Mouse (Mus musculus): Measurements from ENCODE around the gene Rad51. TPM values are rescaled to one million over a fixed set of nuclear protein-coding genes. Genes with fewer than 3 reads are reported as not detected.
A peak's percentile ranks its signal among the peaks of the same experiment; 100 is the strongest.

Rad51 gene
- total and polyA plus RNA-seq, 2 experiments from 2014 or later, result 0.22 to 3.9 TPM

- peaks cover 5% of the 10 kb centered on the region; the same call in 1 of the 2 replicates for H3K27me3 ChIP-seq (ENCODE audit: insufficient read depth, low read length)
- peak within 1 kb of the TSS; percentile 97 for H3K4me2 ChIP-seq (ENCODE audit: low read depth, low read length, poor library complexity, severe bottlenecking)
- peak; percentile 69 for ATAC-seq (ENCODE audit: low FRiP score)
- no peaks in the 10 kb centered on the region for H3K9me3 ChIP-seq (ENCODE audit: low read length)
- H3K4me3 ChIP-seq (ENCODE audit: low read depth, low read length), result peak within 1 kb of the TSS; percentile 47
- no peaks in the 10 kb centered on the region for H3K36me3 ChIP-seq (ENCODE audit: insufficient read depth, low read length)
- under 1% methylated on average over 60 of the region's 60 CpGs for WGBS
- H3K9ac ChIP-seq (replicated peaks; ENCODE audit: low read length, poor library complexity, severe bottlenecking), result peak within 1 kb of the TSS; percentile 24; the same call in 1 of the 2 replicates
- H3K27ac ChIP-seq (ENCODE audit: low read depth, low read length), result no peak within 1 kb of the TSS
- H3K4me1 ChIP-seq (ENCODE audit: insufficient read depth, low read length), result no peaks in the 10 kb centered on the region; the same call in 1 of the 2 replicates
- TF ChIP-seq CTCF (IDR thresholded peaks at IDR 0.05), result peak; percentile 29; the same call in 1 of the 2 replicates
- peak; percentile 51 for DNase-seq (ENCODE audit: low spot score)
Measured at GRCm38 (mm10) chr2:119166901-119167865, 54.6 kb downstream of the Rad51 start, which contains the start of gene Gchfr. Gchfr (plus strand) TSS chr2:119167773.

GRCm38 (mm10) chr2:119167866-119168256 is 55.3 kb downstream of the Rad51 start:
- 4% methylated on average over 26 of the region's 26 CpGs for WGBS
- no peak for DNase-seq (ENCODE audit: low spot score)
- no peaks in the 10 kb centered on the region for H3K36me3 ChIP-seq (ENCODE audit: insufficient read depth, low read length)
- peak overlapping the region; percentile 97 for H3K4me2 ChIP-seq (ENCODE audit: low read depth, low read length, poor library complexity, severe bottlenecking)
- ATAC-seq (ENCODE audit: low FRiP score), result peak; percentile 29; the same call in 1 of the 2 replicates
- H3K27me3 ChIP-seq (ENCODE audit: insufficient read depth, low read length), result peaks cover 5% of the 10 kb centered on the region; the same call in 1 of the 2 replicates
- no peaks in the 10 kb centered on the region; the same call in 1 of the 2 replicates for H3K4me1 ChIP-seq (ENCODE audit: insufficient read depth, low read length)
- H3K4me3 ChIP-seq (ENCODE audit: low read depth, low read length), result peak overlapping the region; percentile 47
- no peak overlapping the region for H3K27ac ChIP-seq (ENCODE audit: low read depth, low read length)
- no peaks in the 10 kb centered on the region for H3K9me3 ChIP-seq (ENCODE audit: low read length)
- TF ChIP-seq CTCF (IDR thresholded peaks at IDR 0.05), result no peak
- peak overlapping the region; percentile 24; the same call in 1 of the 2 replicates for H3K9ac ChIP-seq (replicated peaks; ENCODE audit: low read length, poor library complexity, severe bottlenecking)

- no peak overlapping the region for H3K27ac ChIP-seq (ENCODE audit: low read depth, low read length)
- ATAC-seq (ENCODE audit: low FRiP score), result no peak
- no peak for TF ChIP-seq CTCF (IDR thresholded peaks at IDR 0.05)
- no peak overlapping the region for H3K9ac ChIP-seq (replicated peaks; ENCODE audit: low read length, poor library complexity, severe bottlenecking)
- H3K4me2 ChIP-seq (ENCODE audit: low read depth, low read length, poor library complexity, severe bottlenecking), result no peak overlapping the region
- H3K36me3 ChIP-seq (ENCODE audit: insufficient read depth, low read length), result peaks cover 3% of the 10 kb centered on the region
- H3K4me3 ChIP-seq (ENCODE audit: low read depth, low read length), result no peak overlapping the region
- H3K9me3 ChIP-seq (ENCODE audit: low read length), result no peaks in the 10 kb centered on the region
- H3K27me3 ChIP-seq (ENCODE audit: insufficient read depth, low read length), result peaks cover 5% of the 10 kb centered on the region; the same call in 1 of the 2 replicates
- 90% methylated on average over 2 of the region's 2 CpGs for WGBS
- DNase-seq (ENCODE audit: low spot score), result no peak
- H3K4me1 ChIP-seq (ENCODE audit: insufficient read depth, low read length), result no peaks in the 10 kb centered on the region; the same call in 1 of the 2 replicates
Measured at GRCm38 (mm10) chr2:119170282-119170681, 57.7 kb downstream of the Rad51 start.

GRCm38 (mm10) chr2:119171574-119171973 is 59.0 kb downstream of the Rad51 start:
- no peak for ATAC-seq (ENCODE audit: low FRiP score)
- no peak for TF ChIP-seq CTCF (IDR thresholded peaks at IDR 0.05)
- Histone ChIP-seq H3K27ac (ENCODE audit: low read depth, low read length) (no peak overlapping the region), H3K4me1 (ENCODE audit: insufficient read depth, low read length) (no peaks in the 10 kb centered on the region; the same call in 1 of the 2 replicates), H3K36me3 (ENCODE audit: insufficient read depth, low read length) (peaks cover 9% of the 10 kb centered on the region), H3K9ac (replicated peaks; ENCODE audit: low read length, poor library complexity, severe bottlenecking) (no peak overlapping the region), H3K27me3 (ENCODE audit: insufficient read depth, low read length) (no peaks in the 10 kb centered on the region), H3K4me2 (ENCODE audit: low read depth, low read length, poor library complexity, severe bottlenecking) (no peak overlapping the region), H3K9me3 (ENCODE audit: low read length) (no peaks in the 10 kb centered on the region), H3K4me3 (ENCODE audit: low read depth, low read length) (no peak overlapping the region)
- WGBS, result 81% methylated on average over 8 of the region's 8 CpGs
- DNase-seq (ENCODE audit: low spot score), result no peak

GRCm38 (mm10) chr2:119172446-119172845 is 59.9 kb downstream of the Rad51 start:
- H3K4me2 ChIP-seq (ENCODE audit: low read depth, low read length, poor library complexity, severe bottlenecking), result no peak overlapping the region
- 75% methylated on average over 7 of the region's 7 CpGs for WGBS
- ATAC-seq (ENCODE audit: low FRiP score), result no peak

More at GRCm38 (mm10) chr2:119172446-119172845, 59.9 kb downstream of the Rad51 start:
- H3K9me3 ChIP-seq (ENCODE audit: low read length), result no peaks in the 10 kb centered on the region
- H3K4me1 ChIP-seq (ENCODE audit: insufficient read depth, low read length), result no peaks in the 10 kb centered on the region
- no peak overlapping the region for H3K4me3 ChIP-seq (ENCODE audit: low read depth, low read length)
- no peak for TF ChIP-seq CTCF (IDR thresholded peaks at IDR 0.05)
- no peaks in the 10 kb centered on the region for H3K27me3 ChIP-seq (ENCODE audit: insufficient read depth, low read length)
- H3K27ac ChIP-seq (ENCODE audit: low read depth, low read length), result no peak overlapping the region
- DNase-seq (ENCODE audit: low spot score), result no peak
- H3K9ac ChIP-seq (replicated peaks; ENCODE audit: low read length, poor library complexity, severe bottlenecking), result no peak overlapping the region
- H3K36me3 ChIP-seq (ENCODE audit: insufficient read depth, low read length), result peaks cover 9% of the 10 kb centered on the region
